Mouse (Mus musculus) liver, postnatal 0 days (tissue): Measurements from ENCODE around the gene Hoxd10.
A peak's percentile ranks its signal among the peaks of the same experiment; 100 is the strongest.

ENCODE experiments used
- CTCF ChIP-seq: sonication (generic); IDR thresholded peaks from 2 replicates; pipeline ENCODE4 v1.5.1; 2016; ENCODE audit warnings: antibody characterized with exemption, low read depth
- EP300 ChIP-seq: IDR thresholded peaks from 2 replicates; pipeline ENCODE4 v1.6.1; 2016; ENCODE audit warnings: antibody characterized with exemption, low read depth, mild to moderate bottlenecking

GRCm38 (mm10) chr2:74661685-74662084 is 30.0 kb upstream of the Hoxd10 start:
- peak; percentile 47 for TF ChIP-seq CTCF
- TF ChIP-seq EP300, result no peak
